Mouse (Mus musculus): ENCODE measurements around the gene Cux1. TPM values are rescaled to one million over a fixed set of nuclear protein-coding genes. Genes with fewer than 3 reads are reported as not detected.

Gene Cux1
- polyA plus RNA-seq, 1 experiment from 2014 or later, result 82.3 TPM

DNA sequence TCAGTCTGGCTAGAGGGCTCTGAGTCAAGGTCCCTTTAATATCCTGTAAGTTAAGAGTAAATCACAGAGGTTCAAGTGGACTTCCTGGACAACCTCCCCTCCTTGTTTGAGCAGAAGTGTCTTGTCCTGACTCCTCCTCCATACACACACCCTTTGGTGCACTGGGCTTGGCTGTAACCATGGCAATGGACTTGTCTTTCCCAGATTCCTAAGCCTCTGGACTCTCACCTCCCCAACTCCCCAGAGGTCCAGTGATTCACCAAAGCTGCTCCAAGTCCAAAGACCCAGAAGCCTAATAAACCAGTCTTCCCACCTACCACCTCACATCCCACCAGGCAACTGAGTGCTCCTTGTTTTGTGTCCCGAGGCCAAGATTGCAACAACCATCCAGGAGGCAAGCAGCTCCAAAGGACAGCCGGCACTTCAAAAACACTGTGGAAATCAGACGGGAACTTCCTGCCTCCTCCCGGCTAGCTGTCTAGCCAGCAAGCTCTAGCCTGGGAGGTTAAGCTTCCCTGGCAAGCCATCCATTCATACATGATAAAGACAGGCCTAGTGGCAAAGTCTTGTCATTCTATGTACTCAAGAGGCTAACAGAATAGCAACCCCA is 17.5 kb upstream of the Cux1 start:
- Histone ChIP-seq H3K27me3 (peaks cover 46% of the 10 kb centered on the region), H3K4me3 (replicated peaks) (no peak overlapping the region), H3K36me3 (no peaks in the 10 kb centered on the region), H3K9me3 (peaks cover 5% of the 10 kb centered on the region; the same call in 1 of the 2 replicates), H3K4me2 (no peak overlapping the region), H3K27ac (no peak overlapping the region), H3K4me1 (replicated peaks) (peaks cover 19% of the 10 kb centered on the region), H3K9ac (replicated peaks) (no peak overlapping the region)
- ATAC-seq (ENCODE audit: insufficient number of reproducible peaks, insufficient read depth, low FRiP score, low TSS enrichment, low read depth), result no peak
- WGBS, result 30% methylated on average over 4 of the region's 4 CpGs

DNA sequence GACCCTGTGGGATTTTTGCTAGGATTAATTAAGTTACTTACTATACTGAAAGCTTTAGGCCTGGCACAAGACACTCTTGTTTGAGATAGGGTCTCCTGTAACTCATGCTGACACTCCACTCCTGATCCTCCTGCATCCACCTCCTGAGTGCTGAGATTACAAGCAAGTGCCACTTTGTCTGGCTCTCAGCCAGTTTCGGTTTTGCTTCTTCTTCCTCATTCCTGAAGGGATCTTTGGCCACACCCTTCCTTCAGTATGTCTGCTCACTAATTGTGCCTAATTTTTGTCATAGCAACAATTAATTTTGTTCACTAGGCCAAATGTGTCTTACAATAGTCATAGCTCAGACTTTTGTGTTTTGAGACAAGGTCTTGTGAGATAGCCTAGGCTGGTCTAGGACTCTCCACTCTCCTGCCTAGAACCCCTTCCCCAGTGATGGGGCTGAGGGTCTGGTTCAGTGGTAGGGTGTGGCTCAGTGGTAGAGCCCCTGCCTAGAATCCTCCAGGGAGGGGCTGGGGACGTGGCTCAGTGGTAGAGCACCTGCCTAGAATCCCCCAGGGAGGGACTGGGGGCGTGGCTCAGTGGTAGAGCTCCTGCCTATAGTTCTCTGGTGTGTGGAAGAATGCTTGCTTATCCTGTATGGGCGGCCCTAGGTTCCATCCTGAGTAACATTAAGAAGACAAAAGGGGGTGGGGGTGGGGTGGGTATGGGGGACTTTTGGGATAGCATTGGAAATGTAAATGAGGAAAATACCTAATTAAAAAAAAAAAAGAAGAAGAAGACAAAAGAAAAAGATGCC is 16.6 kb upstream of the Cux1 start:
- Histone ChIP-seq H3K9me3 (peaks cover 5% of the 10 kb centered on the region; the same call in 1 of the 2 replicates), H3K4me2 (no peak overlapping the region), H3K4me3 (replicated peaks) (no peak overlapping the region), H3K27me3 (peaks cover 54% of the 10 kb centered on the region), H3K9ac (replicated peaks) (no peak overlapping the region), H3K4me1 (replicated peaks) (peaks cover 19% of the 10 kb centered on the region), H3K27ac (no peak overlapping the region), H3K36me3 (no peaks in the 10 kb centered on the region)
- whole genome bisulfite sequencing, result 88% methylated on average over 4 of the region's 4 CpGs
- ATAC-seq (ENCODE audit: insufficient number of reproducible peaks, insufficient read depth, low FRiP score, low TSS enrichment, low read depth), result no peak

DNA sequence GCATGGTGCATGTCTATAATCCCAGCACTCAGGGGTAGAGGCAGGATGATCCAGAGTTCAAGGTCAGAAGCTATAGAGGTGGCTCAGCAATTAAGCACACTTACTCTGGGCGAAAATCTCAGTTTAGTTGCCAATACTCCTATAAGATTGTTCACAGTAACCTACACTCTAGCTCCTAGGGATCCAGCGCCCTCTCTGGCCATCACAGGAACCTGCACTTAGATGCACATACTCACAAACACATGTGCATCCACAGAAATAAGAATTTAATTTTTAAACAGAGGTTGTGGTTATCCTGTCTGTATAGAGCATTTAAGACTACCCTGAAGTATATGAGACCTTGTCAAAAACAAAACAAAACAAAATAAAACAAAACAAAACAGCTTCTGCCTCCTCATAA is 16.0 kb upstream of the Cux1 start:
- Histone ChIP-seq H3K4me3 (replicated peaks) (no peak overlapping the region), H3K4me2 (no peak overlapping the region), H3K9me3 (peaks cover 5% of the 10 kb centered on the region; the same call in 1 of the 2 replicates), H3K9ac (replicated peaks) (no peak overlapping the region), H3K27ac (no peak overlapping the region), H3K36me3 (no peaks in the 10 kb centered on the region), H3K27me3 (peaks cover 54% of the 10 kb centered on the region), H3K4me1 (replicated peaks) (peaks cover 19% of the 10 kb centered on the region)
- WGBS, result 83% methylated on average over 2 of the region's 2 CpGs
- ATAC-seq (ENCODE audit: insufficient number of reproducible peaks, insufficient read depth, low FRiP score, low TSS enrichment, low read depth), result no peak

DNA sequence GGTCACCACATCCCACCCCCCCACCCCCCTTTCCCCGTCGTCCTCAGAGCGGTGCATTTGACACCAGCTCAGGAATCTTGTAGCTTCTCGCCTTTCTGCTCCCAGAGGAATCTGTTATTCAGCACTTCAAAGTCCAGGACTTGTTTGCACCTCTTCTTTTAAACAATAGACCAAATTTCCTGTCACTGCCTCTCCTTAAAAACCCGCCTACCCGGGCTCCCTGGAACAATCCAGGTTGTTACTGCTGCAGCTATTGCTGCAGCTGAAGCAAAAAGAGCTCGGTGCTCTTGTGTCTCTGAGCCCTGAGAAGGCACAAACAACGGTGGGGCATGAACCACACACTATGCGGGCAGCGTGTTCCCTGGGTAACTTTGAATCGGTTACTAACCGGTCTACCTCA is 14.9 kb upstream of the Cux1 start:
- Histone ChIP-seq H3K9ac (replicated peaks) (no peak overlapping the region), H3K9me3 (peaks cover 5% of the 10 kb centered on the region; the same call in 1 of the 2 replicates), H3K27ac (no peak overlapping the region), H3K4me3 (replicated peaks) (peak overlapping the region; percentile 25; the same call in 1 of the 2 replicates), H3K27me3 (peaks cover 60% of the 10 kb centered on the region), H3K4me1 (replicated peaks) (peaks cover 19% of the 10 kb centered on the region), H3K4me2 (peak overlapping the region; percentile 48), H3K36me3 (no peaks in the 10 kb centered on the region)
- no peak for ATAC-seq (ENCODE audit: insufficient number of reproducible peaks, insufficient read depth, low FRiP score, low TSS enrichment, low read depth)
- 3% methylated on average over 12 of the region's 12 CpGs for WGBS

DNA sequence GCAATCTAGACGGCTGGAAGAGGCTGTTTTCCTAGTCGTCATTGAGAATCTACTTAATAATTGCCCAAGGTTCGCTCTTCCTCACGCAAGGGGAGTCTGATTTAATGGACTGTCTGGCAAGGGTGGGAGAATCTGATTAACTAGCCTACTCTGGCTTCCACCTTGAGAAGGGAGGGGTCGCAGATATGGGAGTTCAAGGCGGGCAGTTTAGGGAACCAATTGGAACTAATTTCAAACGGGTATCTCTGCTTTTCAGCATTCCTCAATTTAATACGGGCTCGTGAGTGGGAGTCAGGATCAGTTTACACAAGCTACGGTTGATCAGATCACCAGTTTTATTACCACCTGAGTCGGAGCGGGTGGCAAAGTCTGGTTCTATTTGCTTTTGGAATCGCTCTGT is 14.3 kb upstream of the Cux1 start:
- Histone ChIP-seq H3K27me3 (peaks cover 65% of the 10 kb centered on the region), H3K4me3 (replicated peaks) (peak overlapping the region; percentile 25), H3K36me3 (no peaks in the 10 kb centered on the region), H3K9me3 (peaks cover 5% of the 10 kb centered on the region; the same call in 1 of the 2 replicates), H3K27ac (no peak overlapping the region), H3K9ac (replicated peaks) (no peak overlapping the region), H3K4me2 (peak overlapping the region; percentile 48), H3K4me1 (replicated peaks) (peaks cover 19% of the 10 kb centered on the region)
- WGBS, result under 1% methylated on average over 13 of the region's 13 CpGs
- ATAC-seq (ENCODE audit: insufficient number of reproducible peaks, insufficient read depth, low FRiP score, low TSS enrichment, low read depth), result no peak

DNA sequence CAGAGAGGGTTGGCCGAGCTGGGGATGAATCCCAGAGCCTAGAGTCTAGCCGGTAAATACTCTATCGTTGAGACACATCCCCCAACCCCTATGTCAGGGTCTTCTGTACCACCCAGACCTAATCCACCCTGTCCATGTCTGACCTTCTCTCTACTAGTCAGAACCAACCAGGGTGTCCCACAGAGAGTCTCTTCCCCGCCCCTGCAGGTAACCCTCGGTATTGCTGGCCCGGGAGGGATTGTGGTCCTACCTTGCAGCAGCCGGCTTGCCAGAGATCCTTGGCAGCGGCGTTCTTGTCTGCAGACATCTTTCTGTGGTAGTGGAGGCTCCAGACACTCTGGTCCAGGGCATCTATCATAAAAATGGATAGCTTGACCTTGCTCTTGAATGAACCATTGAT is 13.9 kb upstream of the Cux1 start:
- H3K27me3 ChIP-seq, result peaks cover 69% of the 10 kb centered on the region
- 13% methylated on average over 9 of the region's 9 CpGs for WGBS
- no peak overlapping the region for H3K27ac ChIP-seq
- H3K4me3 ChIP-seq (replicated peaks), result peak overlapping the region; percentile 25
- H3K4me2 ChIP-seq, result peak overlapping the region; percentile 48
- no peak for ATAC-seq (ENCODE audit: insufficient number of reproducible peaks, insufficient read depth, low FRiP score, low TSS enrichment, low read depth)
- peaks cover 5% of the 10 kb centered on the region; the same call in 1 of the 2 replicates for H3K9me3 ChIP-seq
- H3K9ac ChIP-seq (replicated peaks), result no peak overlapping the region
- no peaks in the 10 kb centered on the region for H3K36me3 ChIP-seq
- H3K4me1 ChIP-seq (replicated peaks), result peaks cover 19% of the 10 kb centered on the region

DNA sequence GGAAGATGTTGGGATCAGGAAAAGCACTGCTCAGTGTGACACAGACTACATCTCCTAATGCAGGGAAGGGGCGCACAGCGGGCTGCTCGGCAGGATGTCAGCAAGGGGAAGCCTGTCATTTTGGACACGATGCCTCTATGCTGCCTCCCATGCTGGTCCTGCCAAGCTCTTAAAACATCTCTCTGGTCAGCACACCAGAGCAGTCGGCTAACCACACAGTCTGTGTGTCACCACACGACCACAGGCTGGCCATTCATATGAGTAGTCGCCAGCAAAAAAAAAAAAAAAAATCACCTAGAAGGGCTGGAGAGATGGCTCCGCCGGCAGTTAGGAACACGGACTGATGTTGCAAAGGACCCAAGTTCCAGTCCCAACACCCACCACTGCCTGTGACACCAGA is 10.9 kb upstream of the Cux1 start:
- Histone ChIP-seq H3K27me3 (peaks cover 86% of the 10 kb centered on the region), H3K36me3 (no peaks in the 10 kb centered on the region), H3K27ac (no peak overlapping the region), H3K4me3 (replicated peaks) (no peak overlapping the region), H3K4me1 (replicated peaks) (peaks cover 15% of the 10 kb centered on the region), H3K9ac (replicated peaks) (no peak overlapping the region), H3K4me2 (no peak overlapping the region), H3K9me3 (peaks cover 3% of the 10 kb centered on the region; the same call in 1 of the 2 replicates)
- ATAC-seq (ENCODE audit: insufficient number of reproducible peaks, insufficient read depth, low FRiP score, low TSS enrichment, low read depth), result no peak
- WGBS, result 54% methylated on average over 10 of the region's 10 CpGs

DNA sequence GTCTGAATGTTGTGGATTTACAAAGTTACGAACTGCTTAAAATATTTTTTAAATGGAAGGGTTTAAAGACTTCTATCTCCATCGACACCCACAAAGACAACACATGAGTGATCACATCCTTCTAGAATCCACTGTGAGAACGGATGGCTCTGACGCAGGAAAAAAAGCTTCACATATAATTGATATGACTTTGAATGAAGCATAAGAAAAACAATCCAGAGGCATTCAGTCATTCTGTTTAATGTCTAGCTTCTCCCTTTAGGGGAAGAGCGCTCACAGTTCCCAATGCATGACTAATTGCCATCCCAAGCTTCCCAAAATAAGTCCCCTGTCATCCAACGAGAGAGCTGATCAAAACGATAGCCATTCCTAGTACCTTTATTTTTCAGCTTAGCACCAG is 2.9 kb upstream of the Cux1 start:
- H3K27ac ChIP-seq, result no peak overlapping the region
- peaks cover 14% of the 10 kb centered on the region for H3K4me1 ChIP-seq (replicated peaks)
- 58% methylated on average over 7 of the region's 7 CpGs for WGBS
- ATAC-seq (ENCODE audit: insufficient number of reproducible peaks, insufficient read depth, low FRiP score, low TSS enrichment, low read depth), result no peak
- H3K4me3 ChIP-seq (replicated peaks), result no peak overlapping the region
- H3K27me3 ChIP-seq, result peaks cover 60% of the 10 kb centered on the region
- no peaks in the 10 kb centered on the region for H3K9me3 ChIP-seq
- no peak overlapping the region for H3K9ac ChIP-seq (replicated peaks)
- H3K36me3 ChIP-seq, result no peaks in the 10 kb centered on the region
- H3K4me2 ChIP-seq, result no peak overlapping the region

DNA sequence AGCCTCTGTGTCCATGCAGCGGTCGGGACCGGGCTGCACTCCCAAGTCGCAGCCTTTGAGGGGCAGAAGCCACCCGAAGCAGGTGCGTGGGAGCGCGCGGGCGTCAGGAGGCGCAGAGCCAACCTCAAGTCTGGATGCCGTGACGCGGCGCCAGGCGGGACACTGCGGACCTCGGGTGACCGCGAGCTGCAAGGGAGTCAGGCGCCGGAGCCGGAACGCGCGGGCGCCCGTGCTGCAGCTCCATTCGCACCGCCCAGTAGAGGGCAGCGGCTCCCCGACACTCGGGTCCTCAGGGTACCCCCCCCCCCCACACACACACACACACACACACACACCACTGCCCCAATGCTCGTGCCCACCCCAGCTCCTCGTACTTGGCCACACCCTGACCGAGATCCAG is 1.5 kb upstream of the Cux1 start:
- H3K27me3 ChIP-seq, result peaks cover 48% of the 10 kb centered on the region
- H3K4me3 ChIP-seq (replicated peaks), result peak overlapping the region; percentile 91
- 0% methylated on average over 35 of the region's 36 CpGs for WGBS
- H3K9ac ChIP-seq (replicated peaks), result peak overlapping the region; percentile 50; the same call in 1 of the 2 replicates
- peaks cover 26% of the 10 kb centered on the region for H3K4me1 ChIP-seq (replicated peaks)
- H3K4me2 ChIP-seq, result peak overlapping the region; percentile 96
- ATAC-seq (ENCODE audit: insufficient number of reproducible peaks, insufficient read depth, low FRiP score, low TSS enrichment, low read depth), result no peak
- H3K36me3 ChIP-seq, result no peaks in the 10 kb centered on the region
- H3K27ac ChIP-seq, result no peak overlapping the region
- no peaks in the 10 kb centered on the region for H3K9me3 ChIP-seq

DNA sequence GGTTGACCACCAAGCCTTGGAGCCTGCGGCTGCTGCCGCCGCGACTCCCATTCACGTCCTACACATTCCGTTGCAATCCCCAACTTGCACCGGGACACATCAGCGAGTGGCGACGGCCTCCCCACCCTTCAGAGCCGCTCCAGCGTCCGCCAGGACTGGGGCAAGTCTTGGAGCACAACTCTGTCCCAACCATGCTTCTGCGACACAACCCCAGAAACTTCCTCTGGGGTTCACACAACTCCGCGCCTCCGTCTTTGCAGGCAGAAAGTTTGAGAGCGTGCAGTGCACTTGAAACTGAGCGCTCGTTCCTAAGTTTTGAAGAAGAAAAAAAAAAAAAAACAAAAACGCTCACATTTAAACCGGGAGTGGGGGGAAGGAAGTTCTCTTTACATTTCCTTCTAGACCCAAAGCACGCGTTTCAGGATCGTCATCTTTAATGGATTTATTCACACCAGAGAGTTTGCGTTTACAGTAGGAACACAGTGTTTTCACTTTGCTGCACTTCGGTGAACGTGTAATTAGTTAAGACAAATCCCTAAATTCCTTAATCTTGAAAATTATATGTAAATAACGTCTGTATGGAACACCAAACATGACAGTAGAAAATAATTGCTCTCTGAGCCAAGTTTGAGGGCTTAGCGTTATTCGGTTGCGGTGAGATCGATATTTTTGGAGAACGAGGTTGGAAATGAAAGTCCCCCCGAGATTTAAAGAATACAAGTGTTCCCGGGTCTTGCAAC is 906 bp upstream of the Cux1 start:
- no peaks in the 10 kb centered on the region for H3K9me3 ChIP-seq
- peak; percentile 22; the same call in 1 of the 2 replicates for ATAC-seq (ENCODE audit: insufficient number of reproducible peaks, insufficient read depth, low FRiP score, low TSS enrichment, low read depth)
- peak overlapping the region; percentile 96 for H3K4me2 ChIP-seq
- no peak overlapping the region for H3K27ac ChIP-seq
- no peaks in the 10 kb centered on the region for H3K36me3 ChIP-seq
- WGBS, result under 1% methylated on average over 36 of the region's 36 CpGs
- H3K4me3 ChIP-seq (replicated peaks), result peak overlapping the region; percentile 91
- peaks cover 42% of the 10 kb centered on the region for H3K27me3 ChIP-seq
- peak overlapping the region; percentile 90 for H3K9ac ChIP-seq (replicated peaks)
- H3K4me1 ChIP-seq (replicated peaks), result peaks cover 32% of the 10 kb centered on the region

DNA sequence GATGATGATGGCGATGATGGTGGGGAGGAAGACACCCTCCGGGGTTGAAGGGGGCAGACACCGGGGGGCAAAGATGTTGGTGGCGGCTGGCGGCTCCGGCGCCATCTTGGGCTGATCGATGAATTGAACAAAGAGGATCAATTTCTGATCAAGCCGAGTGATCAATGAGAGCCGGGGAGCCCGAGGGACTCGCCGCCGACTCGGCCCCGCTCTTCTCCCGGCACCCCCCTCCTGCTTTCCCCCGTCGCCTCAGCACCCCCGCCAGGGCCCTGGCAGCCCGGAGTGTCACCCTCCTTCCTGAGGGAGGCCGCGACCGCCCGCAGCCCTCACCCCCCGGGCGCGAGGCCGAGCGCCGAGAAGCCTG is 496 bp downstream of the Cux1 start:
- H3K4me1 ChIP-seq (replicated peaks), result peaks cover 44% of the 10 kb centered on the region
- H3K9ac ChIP-seq (replicated peaks), result peak overlapping the region; percentile 90
- H3K27ac ChIP-seq, result peak overlapping the region; percentile 89
- WGBS, result under 1% methylated on average over 31 of the region's 31 CpGs
- peaks cover 36% of the 10 kb centered on the region for H3K27me3 ChIP-seq
- no peaks in the 10 kb centered on the region for H3K36me3 ChIP-seq
- H3K4me2 ChIP-seq, result peak overlapping the region; percentile 96
- no peaks in the 10 kb centered on the region for H3K9me3 ChIP-seq
- H3K4me3 ChIP-seq (replicated peaks), result peak overlapping the region; percentile 91
- ATAC-seq (ENCODE audit: insufficient number of reproducible peaks, insufficient read depth, low FRiP score, low TSS enrichment, low read depth), result peak; percentile 19; the same call in 1 of the 2 replicates
